Mouse (Mus musculus): ENCODE data around the gene Bcap31. TPM values are rescaled to one million over a fixed set of nuclear protein-coding genes. Genes with fewer than 3 reads are reported as not detected.

The Bcap31 gene
- polyA plus RNA-seq, 1 experiment from 2014 or later: 288 TPM

DNA sequence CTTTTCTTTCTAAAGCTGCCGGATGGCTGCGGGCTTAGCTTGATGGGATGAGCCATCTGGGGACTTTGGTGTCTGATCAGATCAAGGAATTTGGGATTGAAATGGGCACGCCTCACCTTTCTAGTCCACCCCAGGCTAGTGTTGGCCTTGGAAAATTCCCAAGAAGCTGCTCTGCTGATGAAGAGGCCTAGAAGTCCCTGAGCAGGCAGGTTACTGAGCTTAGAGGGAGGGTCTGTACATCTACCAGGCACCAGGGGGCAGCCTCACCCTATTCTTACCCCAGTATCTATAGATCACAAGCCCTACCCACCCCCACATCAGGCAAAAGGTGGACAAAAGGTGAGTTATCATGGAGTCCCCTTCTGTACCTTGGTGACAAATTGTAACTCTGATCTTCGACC lies 43.9 kb downstream of the Bcap31 start:
- Histone ChIP-seq H3K4me1 (replicated peaks; ENCODE audit: insufficient read depth, low read length) (no peaks in the 10 kb centered on the region), H3K4me2 (ENCODE audit: low read length) (no peak overlapping the region; the same call in 1 of the 2 replicates), H3K27me3 (ENCODE audit: insufficient read depth, low read length) (no peaks in the 10 kb centered on the region), H3K9me3 (replicated peaks; ENCODE audit: low read length) (no peaks in the 10 kb centered on the region), H3K27ac (no peak overlapping the region), H3K9ac (ENCODE audit: low read depth, low read length) (no peak overlapping the region), H3K36me3 (ENCODE audit: insufficient read depth, low read length) (no peaks in the 10 kb centered on the region), H3K4me3 (replicated peaks; ENCODE audit: low read depth, low read length) (no peak overlapping the region)
- TF ChIP-seq CTCF (IDR thresholded peaks at IDR 0.05; ENCODE audit: low read depth): peak; percentile 68
- 57% methylated on average over 4 of the region's 4 CpGs for WGBS
- DNase-seq (ENCODE audit: low spot score) (peak; percentile 69), ATAC-seq (replicated peaks; ENCODE audit: low FRiP score, low read depth) (peak; percentile 35; the same call in 1 of the 2 replicates)

DNA sequence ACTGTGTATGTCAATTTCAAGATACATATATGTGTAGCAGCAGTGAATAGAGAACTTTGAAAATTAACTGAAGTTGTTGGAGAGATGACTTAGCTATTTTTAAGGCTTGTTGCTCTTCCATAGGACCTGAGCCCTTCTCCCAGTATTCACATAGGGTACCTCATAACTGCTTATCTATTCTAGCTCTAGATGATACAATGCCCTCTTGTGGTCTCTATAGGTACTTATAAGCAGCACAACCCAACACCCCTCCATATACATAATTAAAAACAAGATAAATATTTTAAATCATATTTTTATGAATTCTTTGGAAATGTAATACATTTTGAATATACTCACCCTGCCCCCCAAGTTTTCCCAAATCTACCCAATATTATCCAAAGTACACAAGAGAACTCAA lies 52.8 kb downstream of the Bcap31 start:
- peak; percentile 40 for DNase-seq (ENCODE audit: low spot score)
- H3K9ac ChIP-seq (ENCODE audit: low read depth, low read length): no peak overlapping the region
- no peaks in the 10 kb centered on the region for H3K9me3 ChIP-seq (replicated peaks; ENCODE audit: low read length)

DNA sequence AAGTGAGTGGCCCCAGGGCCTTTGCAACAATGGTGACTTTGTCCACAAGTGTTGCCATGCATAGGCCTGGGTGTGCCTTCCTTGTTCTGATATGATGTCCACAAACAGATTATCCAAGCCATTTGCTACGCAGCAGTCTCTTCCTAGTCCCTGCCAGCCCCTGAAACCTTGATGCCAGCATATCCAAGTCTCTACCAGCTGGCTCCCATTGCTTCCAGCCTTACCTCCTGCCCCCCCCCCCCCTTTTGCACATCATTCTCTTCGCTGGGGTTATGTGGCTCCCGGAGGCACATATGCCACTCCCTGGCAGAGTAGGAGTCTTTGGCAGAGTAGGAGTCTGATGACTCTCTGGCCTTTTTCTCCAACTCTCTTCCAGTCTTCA lies 55.7 kb downstream of the Bcap31 start:
- no peaks in the 10 kb centered on the region for H3K9me3 ChIP-seq (replicated peaks; ENCODE audit: low read length)
- WGBS: 64% methylated on average over 3 of the region's 3 CpGs
- peak overlapping the region; percentile 53 for H3K9ac ChIP-seq (ENCODE audit: low read depth, low read length)
- TF ChIP-seq CTCF (IDR thresholded peaks at IDR 0.05; ENCODE audit: low read depth): no peak
- ATAC-seq (replicated peaks; ENCODE audit: low FRiP score, low read depth) (no peak), DNase-seq (ENCODE audit: low spot score) (no peak)
- H3K27ac ChIP-seq: no peak overlapping the region
- no peaks in the 10 kb centered on the region for H3K4me1 ChIP-seq (replicated peaks; ENCODE audit: insufficient read depth, low read length)
- no peaks in the 10 kb centered on the region for H3K36me3 ChIP-seq (ENCODE audit: insufficient read depth, low read length)
- H3K4me2 ChIP-seq (ENCODE audit: low read length): peak overlapping the region; percentile 79
- H3K27me3 ChIP-seq (ENCODE audit: insufficient read depth, low read length): no peaks in the 10 kb centered on the region
- H3K4me3 ChIP-seq (replicated peaks; ENCODE audit: low read depth, low read length): peak overlapping the region; percentile 42

More for the DNA sequence above, 52.8 kb downstream of the Bcap31 start:
- Histone ChIP-seq H3K4me1 (replicated peaks; ENCODE audit: insufficient read depth, low read length) (no peaks in the 10 kb centered on the region), H3K27me3 (ENCODE audit: insufficient read depth, low read length) (no peaks in the 10 kb centered on the region), H3K4me2 (ENCODE audit: low read length) (no peak overlapping the region), H3K27ac (no peak overlapping the region), H3K36me3 (ENCODE audit: insufficient read depth, low read length) (no peaks in the 10 kb centered on the region), H3K4me3 (replicated peaks; ENCODE audit: low read depth, low read length) (no peak overlapping the region)
- no peak for ATAC-seq (replicated peaks; ENCODE audit: low FRiP score, low read depth)
- TF ChIP-seq CTCF (IDR thresholded peaks at IDR 0.05; ENCODE audit: low read depth): peak; percentile 50

DNA sequence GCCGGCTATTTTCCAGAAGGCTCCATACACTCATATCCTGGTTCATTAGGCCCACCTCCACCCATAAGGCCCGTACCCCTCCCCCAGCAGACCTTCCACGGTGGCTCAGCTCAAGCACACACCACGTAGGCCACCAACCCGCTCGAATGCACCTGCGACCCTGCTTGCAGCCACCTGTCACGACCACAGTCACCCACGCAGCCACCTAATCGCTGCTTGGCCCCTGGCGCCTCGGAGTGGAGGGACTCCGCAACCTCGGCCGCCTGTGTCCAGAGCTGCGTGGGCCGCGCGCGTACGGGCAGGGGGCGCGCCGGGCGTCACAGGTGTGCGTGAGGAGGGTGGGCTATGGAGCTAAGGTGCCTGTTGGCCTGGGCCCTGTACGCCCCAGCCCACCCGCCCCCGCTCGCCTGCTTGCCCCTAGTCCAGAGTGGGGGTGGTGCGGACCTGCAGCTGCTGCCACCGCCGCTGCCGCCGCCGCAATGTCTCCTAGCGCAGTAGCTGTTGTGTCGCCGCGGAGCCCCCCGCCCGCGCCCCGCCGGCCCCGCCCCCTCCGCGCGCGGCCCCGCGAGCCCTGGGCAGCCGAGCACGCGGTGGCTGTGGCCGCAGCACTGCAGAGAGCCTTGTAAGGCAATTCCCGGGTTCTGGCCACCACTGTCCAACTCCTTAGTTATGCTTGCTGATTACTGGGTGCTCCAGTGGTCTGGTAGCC lies 56.2 kb downstream of the Bcap31 start, which contains the start of gene Pnck:
Pnck (minus strand) TSS at position 543 of the 709 bp plus-strand sequence.
- ATAC-seq (replicated peaks; ENCODE audit: low FRiP score, low read depth) (peak; percentile 57), DNase-seq (ENCODE audit: low spot score) (peak; percentile 14)
- Histone ChIP-seq H3K27ac (no peak within 1 kb of the TSS), H3K4me3 (replicated peaks; ENCODE audit: low read depth, low read length) (peak within 1 kb of the TSS; percentile 42), H3K9me3 (replicated peaks; ENCODE audit: low read length) (no peaks in the 10 kb centered on the region), H3K9ac (ENCODE audit: low read depth, low read length) (peak within 1 kb of the TSS; percentile 53), H3K4me2 (ENCODE audit: low read length) (peak within 1 kb of the TSS; percentile 79), H3K27me3 (ENCODE audit: insufficient read depth, low read length) (no peaks in the 10 kb centered on the region), H3K4me1 (replicated peaks; ENCODE audit: insufficient read depth, low read length) (no peaks in the 10 kb centered on the region), H3K36me3 (ENCODE audit: insufficient read depth, low read length) (no peaks in the 10 kb centered on the region)
- 31% methylated on average over 52 of the region's 57 CpGs for WGBS
- TF ChIP-seq CTCF (IDR thresholded peaks at IDR 0.05; ENCODE audit: low read depth): no peak

DNA sequence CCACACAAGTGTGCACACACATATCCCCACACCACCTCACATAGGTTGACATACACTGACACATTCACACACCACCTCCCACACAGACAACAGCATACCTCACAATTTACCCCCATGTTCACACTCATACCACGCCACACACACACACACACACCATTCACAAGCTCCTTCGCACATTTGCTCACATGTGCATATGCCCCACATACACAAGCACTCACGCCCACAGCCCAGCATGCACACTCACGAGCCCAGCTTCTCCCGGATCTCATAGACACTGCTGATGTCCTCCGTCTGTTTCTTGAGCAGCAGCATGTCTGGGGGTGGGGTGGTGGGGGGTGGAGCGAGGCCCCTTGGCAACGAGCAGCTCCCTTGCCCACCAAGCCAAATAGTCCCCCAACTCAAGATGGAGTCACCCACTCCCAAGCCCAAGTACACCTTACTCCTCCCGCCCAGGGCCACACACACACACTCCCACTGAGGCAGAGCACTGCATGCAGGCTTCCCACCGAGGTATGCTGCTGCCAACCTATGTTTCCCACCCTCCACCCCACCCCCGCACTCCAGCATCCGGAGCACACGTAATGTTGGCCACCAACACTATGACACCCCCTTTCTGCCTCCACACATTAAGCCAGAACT lies 56.9 kb downstream of the Bcap31 start:
- Histone ChIP-seq H3K4me1 (replicated peaks; ENCODE audit: insufficient read depth, low read length) (no peaks in the 10 kb centered on the region), H3K9ac (ENCODE audit: low read depth, low read length) (no peak overlapping the region), H3K27me3 (ENCODE audit: insufficient read depth, low read length) (no peaks in the 10 kb centered on the region), H3K36me3 (ENCODE audit: insufficient read depth, low read length) (no peaks in the 10 kb centered on the region), H3K9me3 (replicated peaks; ENCODE audit: low read length) (no peaks in the 10 kb centered on the region), H3K4me3 (replicated peaks; ENCODE audit: low read depth, low read length) (peak overlapping the region; percentile 42; the same call in 1 of the 2 replicates), H3K27ac (no peak overlapping the region), H3K4me2 (ENCODE audit: low read length) (peak overlapping the region; percentile 79)
- 0 out of 2 replicates have a peak, but pooled peaks have one; percentile 27 for ATAC-seq (replicated peaks; ENCODE audit: low FRiP score, low read depth)
- no peak for DNase-seq (ENCODE audit: low spot score)
- TF ChIP-seq CTCF (IDR thresholded peaks at IDR 0.05; ENCODE audit: low read depth): no peak
- WGBS: 59% methylated on average over 13 of the region's 13 CpGs

DNA sequence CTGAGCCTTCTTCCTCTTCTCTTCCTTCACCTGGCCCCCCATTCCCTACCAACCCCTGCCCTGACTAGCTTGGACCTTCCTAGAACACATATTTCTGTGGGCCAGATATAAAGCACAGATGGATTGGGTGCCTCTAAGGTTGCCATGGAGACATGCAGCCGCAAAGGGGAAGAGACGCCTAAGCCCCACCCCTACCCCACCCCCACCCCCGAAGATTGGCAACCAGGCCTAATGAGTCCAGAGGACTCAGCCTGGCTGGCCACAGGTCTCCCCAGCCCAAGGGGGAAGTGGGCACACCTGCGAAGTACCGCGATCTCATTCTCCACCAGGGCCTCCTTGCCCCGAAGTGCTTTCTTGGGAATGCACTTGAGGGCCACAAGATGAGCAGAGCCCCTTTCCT lies 57.6 kb downstream of the Bcap31 start:
- no peaks in the 10 kb centered on the region for H3K27me3 ChIP-seq (ENCODE audit: insufficient read depth, low read length)
- H3K9ac ChIP-seq (ENCODE audit: low read depth, low read length): no peak overlapping the region
- 57% methylated on average over 7 of the region's 7 CpGs for WGBS
- no peak overlapping the region for H3K4me3 ChIP-seq (replicated peaks; ENCODE audit: low read depth, low read length)
- TF ChIP-seq CTCF (IDR thresholded peaks at IDR 0.05; ENCODE audit: low read depth): no peak
- DNase-seq (ENCODE audit: low spot score) (no peak), ATAC-seq (replicated peaks; ENCODE audit: low FRiP score, low read depth) (no peak)
- H3K4me2 ChIP-seq (ENCODE audit: low read length): no peak overlapping the region
- H3K36me3 ChIP-seq (ENCODE audit: insufficient read depth, low read length): no peaks in the 10 kb centered on the region
- H3K27ac ChIP-seq: no peak overlapping the region
- no peaks in the 10 kb centered on the region for H3K9me3 ChIP-seq (replicated peaks; ENCODE audit: low read length)
- no peaks in the 10 kb centered on the region for H3K4me1 ChIP-seq (replicated peaks; ENCODE audit: insufficient read depth, low read length)

Measured in kidney, postnatal 0 days (tissue).